Mouse (Mus musculus): Measurements from ENCODE around the gene Pax6.

DNA sequence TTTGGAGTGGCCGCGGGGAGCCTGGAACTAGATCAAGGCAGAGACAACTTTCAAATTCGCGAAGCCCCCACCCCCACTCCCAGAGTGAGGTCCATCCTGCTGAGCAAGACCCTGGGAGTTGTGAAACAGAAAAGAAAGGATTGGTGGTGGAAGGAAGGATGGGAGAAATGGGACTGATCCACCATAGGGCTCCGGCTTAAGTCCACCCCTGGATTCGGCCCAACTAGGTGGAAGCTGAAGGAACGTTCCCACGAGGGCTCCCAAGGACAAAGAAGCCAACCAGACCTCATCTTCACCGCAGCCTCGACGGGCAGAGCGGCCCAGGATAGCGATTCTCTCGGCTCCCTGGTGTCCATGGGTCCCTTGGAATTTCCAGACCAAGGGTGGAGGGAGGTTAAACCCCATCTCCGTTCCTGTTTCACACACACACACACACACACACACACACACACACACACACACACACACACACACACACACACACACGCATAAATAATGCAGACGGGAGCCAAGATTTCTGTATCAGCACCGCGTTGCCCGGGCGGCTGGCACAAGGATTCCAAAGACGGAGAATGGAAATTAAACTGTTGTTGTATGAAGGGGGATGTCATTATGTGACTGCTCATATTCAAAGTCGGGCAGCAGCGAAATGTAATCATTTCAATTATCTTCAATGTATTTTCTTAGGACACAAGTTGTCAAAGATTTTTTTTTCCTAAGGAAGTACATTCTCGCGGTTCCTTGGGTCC lies 7.7 kb upstream of the Pax6 start:
- TF ChIP-seq CTCF (IDR thresholded peaks at IDR 0.05; ENCODE audit: low read depth) = no peak
- no peak for TF ChIP-seq EP300 (IDR thresholded peaks at IDR 0.05; ENCODE audit: low read depth)

Measured in heart, postnatal 0 days (tissue).